Mouse (Mus musculus) kidney, adult 2 months (tissue): ENCODE measurements around the gene Zfp148. TPM values are rescaled to one million over a fixed set of nuclear protein-coding genes. Genes with fewer than 3 reads are reported as not detected.

Experiments
- DNase-seq: peaks from one replicate; pipeline ENCODE4 v3.0.0; 2021
- H3K27ac ChIP-seq: fragments of 200-500 bp; 2 replicates; pipeline ENCODE4 v1.5.1; 2012; ENCODE audit warnings: low read depth, low read length, control low read depth, inconsistent platforms; ENCODE audit not compliant: insufficient read depth
- H3K27me3 ChIP-seq: fragments of 200-500 bp; replicated peaks from 2 replicates; pipeline ENCODE4 v1.6.1; 2012; ENCODE audit warnings: mild to moderate bottlenecking, moderate library complexity, low read length, inconsistent platforms; ENCODE audit not compliant: control insufficient read depth, insufficient read depth
- H3K36me3 ChIP-seq: fragments of 200-500 bp; 2 replicates; pipeline ENCODE4 v1.6.1; 2012; ENCODE audit warnings: mild to moderate bottlenecking, moderate library complexity, low read length, inconsistent platforms; ENCODE audit not compliant: control insufficient read depth, insufficient read depth
- H3K4me1 ChIP-seq: fragments of 200-500 bp; 2 replicates; pipeline ENCODE4 v1.6.1; 2011; ENCODE audit warnings: low read length; ENCODE audit not compliant: control insufficient read depth, insufficient read depth
- H3K4me3 ChIP-seq: fragments of 200-500 bp; 2 replicates; pipeline ENCODE4 v1.5.1; 2011; ENCODE audit warnings: mild to moderate bottlenecking, low read depth, low read length, control low read depth; ENCODE audit not compliant: insufficient read depth
- CTCF ChIP-seq: fragments of 200-500 bp; conservative IDR thresholded peaks from 2 replicates; pipeline ENCODE4 v1.5.1; 2011; ENCODE audit warnings: low read depth, mild to moderate bottlenecking, control low read depth, low read length, moderate library complexity, mixed read lengths; ENCODE audit not compliant: insufficient read depth, insufficient read length
- POLR2A ChIP-seq: fragments of 200-500 bp; IDR thresholded peaks from one replicate; pipeline ENCODE4 v1.6.1; 2011; ENCODE audit warnings: low read depth, low read length, control low read depth
- WGBS: fragments of 180-500 bp; shearing (Covaris S2); methylation state at CpG from one replicate; pipeline ENCODE4 v1.1.7; 2018; 5-methylcytosine and 5-hydroxymethylcytosine counted together
- polyA plus RNA-seq: library from polyadenylated mRNA; depleted of rRNA; stranded (reverse); fragments of >200 nt; gene quantifications from 2 replicates; pipeline ENCODE4 v1.2.3, GENCODE M21; 2012; rRNA removed

Gene Zfp148
- polyA plus RNA-seq, 1 experiment, result 9.8 TPM

DNA sequence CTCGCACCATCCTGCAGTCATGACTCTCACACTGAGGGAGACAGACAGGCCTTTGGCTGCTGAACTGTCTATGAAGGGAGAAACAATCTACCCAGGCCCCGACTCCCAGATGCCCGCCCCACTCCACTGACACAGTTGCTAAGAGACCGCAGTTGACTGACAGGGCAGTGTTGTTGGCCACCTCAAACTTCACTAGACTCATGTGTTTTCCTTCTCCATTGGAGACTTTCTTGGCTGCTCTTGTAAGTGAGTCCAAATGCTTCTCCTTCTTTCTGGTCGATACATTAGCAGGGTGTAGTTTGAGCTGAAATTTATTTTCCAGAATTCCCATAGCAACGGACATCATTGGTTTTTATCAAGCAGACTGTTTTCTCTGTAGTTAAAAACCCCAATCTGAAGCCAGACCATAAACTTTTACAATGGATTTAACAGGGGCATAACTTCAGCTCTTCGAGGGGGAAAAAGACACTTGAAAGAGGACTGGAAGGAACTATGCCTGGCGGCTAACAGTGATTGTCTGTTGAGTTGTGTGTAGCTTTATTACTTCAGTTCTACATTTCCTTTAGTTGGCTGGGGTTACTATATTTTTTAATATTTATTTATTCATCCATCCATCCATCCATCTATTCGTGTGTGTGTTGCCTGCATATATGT lies 173.2 kb downstream of the Zfp148 start:
- TF ChIP-seq CTCF, result no peak
- TF ChIP-seq POLR2A, result no peak
- Histone ChIP-seq H3K27ac (no peak overlapping the region), H3K27me3 (no peaks in the 10 kb centered on the region), H3K36me3 (no peaks in the 10 kb centered on the region), H3K4me3 (no peak overlapping the region), H3K4me1 (no peaks in the 10 kb centered on the region)
- WGBS, result 64% methylated on average over 9 of the region's 9 CpGs
- DNase-seq, result no peak

Other genes with a start within 250 kb of the Zfp148 start
- gene Osbpl11, start 195.8 kb upstream of the Zfp148 start, polyA plus RNA-seq, result 14.1 and 14.7 TPM in 2 replicates
- gene Snx4, start 129.4 kb upstream of the Zfp148 start, polyA plus RNA-seq, result 12.1 and 16.2 TPM in 2 replicates
- gene Slc12a8, start 136.5 kb downstream of the Zfp148 start, polyA plus RNA-seq, result 0.50 and 0.88 TPM in 2 replicates